Comparison of ENCODE assay signal across 8 mouse cellular contexts in genomic region chr19:10402771-10403494, GRCm38 (mm10). TPM values are rescaled to one million over a fixed set of nuclear protein-coding genes. Genes with fewer than 3 reads are reported as not detected.
A peak's percentile ranks its signal among the peaks of the same experiment; 100 is the strongest.
DNase-seq lines count a peak whose midpoint lies in the region; ATAC-seq and TF ChIP-seq lines count a peak whose summit lies in the region.

No protein-coding gene starts in this region.

- WGBS in spleen, adult 2 months: 33% methylated on average over 16 of the region's 16 CpGs
- 24% methylated on average over 16 of the region's 16 CpGs for WGBS in liver, embryonic 13.5 days (ENCODE audit: insufficient replicate concordance)

- no peaks in the 10 kb centered on the region for H3K27me3 ChIP-seq in spleen, adult 2 months (ENCODE audit: control insufficient read depth, insufficient read depth, low read length)
- H3K27me3 ChIP-seq in liver, embryonic 13.5 days: no peaks in the 10 kb centered on the region

- 0 out of 2 replicates have a peak, but pooled peaks have one; percentile 7 for TF ChIP-seq CTCF in spleen, adult 2 months (IDR thresholded peaks at IDR 0.05; ENCODE audit: extremely low read depth, insufficient read depth, insufficient read length, insufficient replicate concordance)

- H3K9ac ChIP-seq in liver, embryonic 13.5 days: no peak overlapping the region

- no peak for ATAC-seq in liver, embryonic 13.5 days (ENCODE audit: low read depth)

- no peaks in the 10 kb centered on the region for H3K4me1 ChIP-seq in spleen, adult 2 months (ENCODE audit: control insufficient read depth, insufficient read depth, insufficient read length)
- H3K4me1 ChIP-seq in liver, embryonic 13.5 days (replicated peaks): no peaks in the 10 kb centered on the region

- no peak overlapping the region for H3K27ac ChIP-seq in spleen, adult 2 months (ENCODE audit: insufficient read depth, low read length)
- H3K27ac ChIP-seq in liver, embryonic 13.5 days: no peak overlapping the region

- no peak overlapping the region for H3K4me2 ChIP-seq in liver, embryonic 13.5 days

- H3K36me3 ChIP-seq in spleen, adult 2 months (ENCODE audit: control insufficient read depth, insufficient read depth, low read length): no peaks in the 10 kb centered on the region
- no peaks in the 10 kb centered on the region for H3K36me3 ChIP-seq in liver, embryonic 13.5 days

- no peaks in the 10 kb centered on the region for H3K9me3 ChIP-seq in liver, embryonic 13.5 days (replicated peaks)

- DNase-seq in spleen, adult 2 months (ENCODE audit: low read depth in 1 of 2, low spot score in 2 of 2): no peak
- DNase-seq in spleen, postnatal 36 days (ENCODE audit: low spot score in 2 of 2): no peak
- DNase-seq in adrenal gland, postnatal 14 days: peak; percentile 82
- peak; percentile 82 for DNase-seq in embryo, embryonic 9.5 days (ENCODE audit: extremely low spot score)
- peak; percentile 74 for DNase-seq in kidney, adult 9 months
- DNase-seq in liver, embryonic 13.5 days: peak; percentile 46
- peak; percentile 86 for DNase-seq in retina, embryonic 14.5 days (ENCODE audit: low spot score)
- no peak for DNase-seq in MN1 (ENCODE audit: low spot score)

- no peak overlapping the region for H3K4me3 ChIP-seq in spleen, adult 2 months (ENCODE audit: extremely low read depth, insufficient read depth, insufficient read length)
- no peak overlapping the region for H3K4me3 ChIP-seq in liver, embryonic 13.5 days (replicated peaks)

- TF ChIP-seq POLR2A in spleen, adult 2 months (IDR thresholded peaks at IDR 0.05; ENCODE audit: low read depth, low read length): no peak

RNA-seq across cellular contexts. Expression of gene Syt7, which starts 14.0 kb away (rescaled TPM):
- polyA plus RNA-seq in spleen, adult 2 months (2012; rRNA removed): 0.29 and 0.31 TPM in 2 replicates
- 23.9 and 24.1 TPM in 2 replicates for total RNA-seq in adrenal gland, postnatal 14 days (2021)
- polyA plus RNA-seq in liver, embryonic 13.5 days (2015; fragmentation: Nextera tagmentation; extraction: Ambion mirVana): 0.10 and 0.21 TPM in 2 replicates

RNA-seq across cellular contexts. Expression of gene Lrrc10b, which starts 54.3 kb away (rescaled TPM):
- 0.11 and 0.16 TPM in 2 replicates for polyA plus RNA-seq in spleen, adult 2 months (2012; rRNA removed)
- 3.9 and 5.8 TPM in 2 replicates for total RNA-seq in adrenal gland, postnatal 14 days (2021)
- 0.06 TPM in 1 of 2 replicates, not detected in the other for polyA plus RNA-seq in liver, embryonic 13.5 days (2015; fragmentation: Nextera tagmentation; extraction: Ambion mirVana)

Comparison
In these comparisons a context has a peak if more than half of its experiments do, and no peak if none do; other contexts are left out.
1. DNase-seq: peak in adrenal gland, postnatal 14 days (single experiment), embryo, embryonic 9.5 days (single experiment), kidney, adult 9 months (single experiment), liver, embryonic 13.5 days (single experiment) and retina, embryonic 14.5 days (single experiment); none in spleen, adult 2 months (0 of 2), spleen, postnatal 36 days (0 of 2) and MN1 (single experiment).